Comparison of ENCODE assay signal across 17 mouse cellular contexts in the genomic region with DNA sequence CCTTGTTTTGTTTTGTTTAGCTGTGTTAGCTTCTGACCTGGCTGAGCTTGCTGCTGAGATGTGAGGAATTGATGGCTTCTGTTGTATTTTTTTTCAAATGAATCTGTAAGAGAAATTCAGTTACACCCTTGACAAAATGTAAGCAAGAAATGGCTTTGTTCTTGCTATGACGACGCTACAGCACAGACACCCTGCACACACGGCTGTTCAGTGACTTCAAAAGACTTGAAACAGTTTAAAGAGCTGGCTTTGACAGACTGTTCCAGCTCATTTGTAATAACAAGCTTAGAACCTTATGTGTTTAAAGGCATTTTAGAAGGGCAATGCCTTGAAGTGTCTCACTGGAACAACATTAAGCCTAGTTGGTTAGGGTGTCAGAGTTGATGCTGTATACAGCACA. TPM values are rescaled to one million over a fixed set of nuclear protein-coding genes. Genes with fewer than 3 reads are reported as not detected.
DNase-seq lines count a peak whose midpoint lies in the region; ATAC-seq and TF ChIP-seq lines count a peak whose summit lies in the region.
"Had no signal": no experiment of that assay in that cellular context is flagged by ENCODE, and none has a peak within 500 bp of the region (broad histone marks: within the 10 kb centered on the region; RNA-seq: fewer than 3 reads in every experiment).

No protein-coding gene starts in this region.

- no peak for TF ChIP-seq POLR2A in cerebellum, adult 2 months (IDR thresholded peaks at IDR 0.05; ENCODE audit: borderline replicate concordance, insufficient read depth, low read length)

- no peak overlapping the region for H3K4me3 ChIP-seq in cerebellum, adult 2 months (replicated peaks; ENCODE audit: insufficient read depth, low read depth, low read length)
- H3K4me3 ChIP-seq: embryonic facial prominence, embryonic 13.5 days; megakaryocyte, embryonic 14.5 days had no signal

- no peaks in the 10 kb centered on the region for H3K27me3 ChIP-seq in cerebellum, adult 2 months (ENCODE audit: control insufficient read depth, insufficient read depth, low read length)
- H3K27me3 ChIP-seq: embryonic facial prominence, embryonic 13.5 days had no signal

- TF ChIP-seq CTCF in cerebellum, adult 2 months (IDR thresholded peaks at IDR 0.05; ENCODE audit: borderline replicate concordance, insufficient read depth, low read depth, low read length): no peak

- no peak overlapping the region for H3K27ac ChIP-seq in cerebellum, adult 2 months (ENCODE audit: insufficient read depth, low read length)
- H3K27ac ChIP-seq: embryonic facial prominence, embryonic 13.5 days; hindbrain, embryonic 14.5 days had no signal

- peak; percentile 21 for DNase-seq in layer of hippocampus, adult 9-11 months
- no peak for DNase-seq in layer of hippocampus, postnatal 25 days (ENCODE audit: extremely low spot score in 1 of 2, low spot score in 1 of 2)
- DNase-seq in thymus, postnatal 14 days: peak; percentile 57
- DNase-seq in thymus, adult 18-20 months: no peak
- DNase-seq in cerebellum, adult 2 months: no peak
- no peak for DNase-seq in adrenal gland, adult 18-20 months (ENCODE audit: low spot score in 2 of 2)
- DNase-seq: adrenal gland, adult 8-10 months; cerebellum, adult 8-10 months; gastrocnemius, postnatal 25 days; heart, postnatal 14 days; kidney, adult 11 months; kidney, postnatal 10 days; lung, postnatal 10 days had no signal

- ATAC-seq in inflammation-experienced regulatory T-cells, adult 6 months: peak; percentile 70

- peaks cover 11% of the 10 kb centered on the region; the same call in 1 of the 2 replicates for H3K4me1 ChIP-seq in cerebellum, adult 2 months (ENCODE audit: control insufficient read depth, insufficient read depth, low read length)

- WGBS in cerebellum, adult 2 months: 86% methylated on average over 3 of the region's 3 CpGs

RNA-seq across cellular contexts. Expression of a gene that starts 46.5 kb away (rescaled TPM):
- 100 to 1,000 TPM; 106 to 116 TPM for total RNA-seq in layer of hippocampus, postnatal 25 days (2021)
- 10 to 100 TPM; 12.4 to 58.2 (median 50.7) TPM for polyA plus RNA-seq in inflammation-experienced regulatory T-cells, adult 6 months (2017; shearing (Covaris generic))
- polyA plus RNA-seq in cerebellum, adult 2 months (2012; rRNA removed): 111 and 116 TPM in 2 replicates
- 10 to 100 TPM; 31.0 to 36.3 TPM for total RNA-seq in adrenal gland, adult 18-20 months (2021)

RNA-seq across cellular contexts. Expression of a gene that starts 47.8 kb away (rescaled TPM):
- 1 to 10 TPM; 6.6 to 7.2 TPM for total RNA-seq in layer of hippocampus, postnatal 25 days (2021)
- polyA plus RNA-seq in inflammation-experienced regulatory T-cells, adult 6 months (2017; shearing (Covaris generic)): 1 to 10 TPM in 1 of 3 experiments, under 1 TPM in 2; 0.36 to 1.2 (median 0.95) TPM
- polyA plus RNA-seq in cerebellum, adult 2 months (2012; rRNA removed): 22.9 and 24.4 TPM in 2 replicates
- total RNA-seq in adrenal gland, adult 18-20 months (2021): 100 to 1,000 TPM in 1 of 2 experiments, 10 to 100 TPM in 1; 65.1 to 101 TPM

Comparison
In these comparisons a context has a peak if more than half of its experiments do, and no peak if none do; other contexts are left out.
1. DNase-seq: peak in layer of hippocampus, adult 9-11 months (single experiment) and thymus, postnatal 14 days (single experiment); none in layer of hippocampus, postnatal 25 days (0 of 2), thymus, adult 18-20 months (0 of 2), cerebellum, adult 2 months (0 of 2) and adrenal gland, adult 18-20 months (0 of 2).
2. RNA of a gene that starts 47.8 kb away (total RNA-seq): 65.1 to 101 TPM in adrenal gland, adult 18-20 months; 6.6 to 7.2 TPM in layer of hippocampus, postnatal 25 days; every median in the first group is over 4 times any median in the second.